Mouse (Mus musculus) cerebellum, adult 11 months (tissue): ENCODE data around the gene Pon3.
"Not testable (repeated sequence)": the region's sequence is repeated elsewhere in the genome, so short reads cannot be mapped to it uniquely, and the experiment has no call there.

Source experiments
- DNase-seq: peaks from one replicate; pipeline ENCODE4 v3.0.0; 2022

Pon3 gene

DNA sequence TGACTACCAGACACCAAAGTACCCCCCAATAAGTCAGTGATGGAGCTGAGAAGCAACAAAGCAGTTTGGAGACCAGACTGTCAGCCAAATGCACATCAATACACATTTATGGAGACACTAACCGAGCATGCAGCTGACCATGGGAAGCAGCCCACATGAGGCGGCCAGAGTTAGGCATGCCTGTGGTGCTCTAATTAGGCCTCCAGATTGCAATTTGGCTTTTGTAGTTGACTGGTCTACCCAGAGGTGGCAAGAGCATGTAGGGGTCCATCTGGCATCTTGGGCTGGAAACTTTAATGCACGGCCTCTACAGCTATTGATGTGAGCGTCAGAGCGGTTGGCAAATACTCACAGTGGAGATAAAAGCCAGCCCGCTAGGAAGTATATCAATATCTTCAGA is 10.2 kb downstream of the Pon3 start:
- no peak for DNase-seq

DNA sequence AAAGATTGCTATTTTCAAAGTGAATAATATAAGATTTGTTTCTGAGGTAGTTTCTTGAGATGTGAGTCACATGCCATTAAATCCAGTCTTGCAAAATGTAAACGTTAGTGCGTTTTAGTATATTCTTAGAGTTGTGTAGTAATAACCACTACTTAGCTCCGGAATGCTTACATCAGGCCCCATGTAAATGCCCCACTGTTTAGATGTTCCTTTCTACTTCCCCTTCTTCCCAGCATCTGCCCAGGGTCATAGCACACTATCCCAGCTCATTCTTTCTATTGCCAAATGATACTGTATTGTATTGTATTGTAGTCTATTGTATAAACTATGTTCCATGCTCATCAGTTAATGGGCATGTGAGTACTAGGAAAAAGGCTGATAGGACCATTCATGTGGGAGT is 17.3 kb downstream of the Pon3 start:
- no peak for DNase-seq

- DNase-seq = no peak
Observed at GRCm38 (mm10) chr6:5237510-5237909, 18.6 kb downstream of the Pon3 start.

GRCm38 (mm10) chr6:5236843-5237371 is 19.2 kb downstream of the Pon3 start:
- DNase-seq = no peak

DNA sequence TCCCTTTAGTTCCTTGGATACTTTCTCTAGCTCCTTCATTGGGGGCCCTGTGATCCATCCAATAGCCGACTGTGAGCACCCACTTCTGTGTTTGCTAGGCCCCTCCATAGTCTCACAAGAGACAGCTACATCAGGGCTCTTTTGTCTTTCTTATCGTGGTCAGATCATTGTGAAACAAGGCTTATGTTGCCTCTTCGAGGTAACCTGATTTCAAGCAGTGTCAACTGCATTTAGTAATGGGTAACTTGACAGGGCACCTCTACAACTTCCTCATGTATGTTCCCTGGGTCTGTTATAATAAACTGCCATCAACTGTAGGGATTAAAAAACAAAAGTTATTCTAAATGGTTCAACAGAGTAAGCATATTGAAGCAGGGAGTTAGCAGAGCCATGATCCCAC is 21.5 kb downstream of the Pon3 start:
- no peak for DNase-seq

DNA sequence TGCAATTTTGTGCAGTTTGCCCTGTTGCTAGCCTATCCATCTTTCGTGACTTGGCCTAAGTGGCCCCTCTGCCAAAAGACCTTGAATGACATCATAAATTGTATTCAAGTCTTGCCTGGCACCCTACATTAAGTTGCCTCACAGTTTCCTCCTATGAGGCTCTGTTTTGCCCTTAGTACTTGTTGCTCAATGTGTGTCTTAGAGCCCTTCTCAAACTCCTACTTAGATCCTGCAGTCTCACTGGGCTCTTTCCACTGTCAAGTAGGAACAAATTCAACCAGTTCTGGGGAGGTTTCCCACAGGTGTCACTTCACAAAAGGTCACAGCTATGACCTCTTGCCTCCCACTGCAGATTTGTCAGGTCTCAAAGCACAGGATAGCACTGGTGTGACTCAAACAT is 22.3 kb downstream of the Pon3 start:
- DNase-seq = no peak

GRCm38 (mm10) chr6:5232022-5232421 is 24.1 kb downstream of the Pon3 start:
- DNase-seq = no peak

GRCm38 (mm10) chr6:5230261-5230660 is 25.8 kb downstream of the Pon3 start:
- no peak for DNase-seq

DNA sequence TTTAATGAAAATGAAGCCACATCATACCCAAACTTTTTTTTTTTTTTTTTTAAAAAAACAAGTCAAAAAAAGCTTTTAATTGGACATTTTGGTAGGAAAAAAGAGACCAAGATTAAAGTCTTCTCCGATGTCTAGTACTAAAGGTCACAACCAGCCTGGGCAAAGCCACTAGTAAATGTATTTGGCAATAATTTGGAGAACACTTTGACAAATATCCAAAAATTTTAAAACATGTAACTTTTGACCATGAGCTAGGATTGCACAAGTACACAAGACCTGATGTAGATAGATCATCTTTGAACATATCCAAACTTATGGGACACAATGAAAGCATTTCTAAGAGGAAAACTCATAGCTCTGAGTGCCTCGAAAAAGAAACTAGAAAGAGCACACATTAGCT is 32.5 kb downstream of the Pon3 start:
- DNase-seq = not testable (repeated sequence)

DNA sequence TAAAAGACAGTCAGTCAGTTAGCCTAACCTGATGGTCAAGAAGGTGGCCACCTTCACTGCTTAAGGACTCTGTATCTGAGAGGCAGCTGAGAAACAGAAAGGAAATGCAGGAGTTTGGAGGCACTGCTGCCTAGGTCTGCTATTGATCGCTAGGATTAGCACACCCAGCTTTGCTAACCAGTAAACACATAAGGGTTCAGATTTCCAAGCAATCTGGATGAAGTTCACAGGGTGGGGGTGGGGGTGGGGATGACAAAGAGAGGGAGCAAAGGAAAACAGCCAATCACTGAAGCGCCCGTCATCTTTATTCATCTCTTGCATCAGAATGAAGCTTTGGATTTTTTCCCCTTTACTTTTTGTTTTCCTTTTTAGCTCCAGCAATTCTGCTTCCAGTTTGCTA is 34.0 kb downstream of the Pon3 start:
- DNase-seq = no peak

- DNase-seq = no peak
Observed at GRCm38 (mm10) chr6:5218190-5218589, 37.9 kb downstream of the Pon3 start.

DNA sequence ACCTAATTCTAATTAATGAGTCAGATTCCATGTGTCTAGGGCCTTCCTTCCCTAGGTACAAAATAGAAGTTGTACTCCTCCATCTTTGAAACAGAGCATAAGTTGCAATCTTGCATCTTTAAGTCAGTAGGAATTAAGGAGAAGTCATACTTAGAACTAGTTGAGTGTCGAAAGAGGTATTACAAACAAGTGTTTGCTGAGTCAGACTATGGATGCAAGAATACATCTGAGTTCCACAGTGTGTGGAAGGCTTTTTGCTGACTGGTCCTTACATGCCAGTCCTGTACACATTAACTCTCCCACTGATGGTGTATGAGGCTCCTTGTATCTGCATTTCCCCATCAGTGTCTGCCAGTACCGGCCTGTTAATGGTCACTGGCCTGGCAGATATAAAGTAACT is 48.3 kb downstream of the Pon3 start:
- DNase-seq = no peak

DNA sequence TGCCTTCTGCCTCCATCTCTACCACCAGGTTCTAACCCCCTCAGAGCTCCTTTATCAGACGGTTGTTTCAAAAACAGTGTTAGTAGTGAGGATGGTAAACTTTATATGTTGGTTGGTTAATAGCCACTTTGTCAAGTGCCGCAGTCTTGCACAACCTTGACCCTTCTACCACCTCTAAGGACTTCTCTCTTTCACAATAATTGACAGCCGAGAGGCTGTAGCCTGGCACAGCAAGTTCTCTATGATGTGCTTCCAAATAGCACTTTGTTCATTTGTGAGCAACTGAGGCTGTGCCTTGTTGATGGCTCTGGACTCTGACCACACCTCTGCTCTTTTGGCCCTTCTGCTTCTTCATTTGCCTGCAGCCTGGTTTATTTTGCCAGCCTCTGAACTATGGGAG is 56.2 kb downstream of the Pon3 start:
- no peak for DNase-seq

- no peak for DNase-seq
Observed at GRCm38 (mm10) chr6:5199376-5199905, 56.6 kb downstream of the Pon3 start.

DNA sequence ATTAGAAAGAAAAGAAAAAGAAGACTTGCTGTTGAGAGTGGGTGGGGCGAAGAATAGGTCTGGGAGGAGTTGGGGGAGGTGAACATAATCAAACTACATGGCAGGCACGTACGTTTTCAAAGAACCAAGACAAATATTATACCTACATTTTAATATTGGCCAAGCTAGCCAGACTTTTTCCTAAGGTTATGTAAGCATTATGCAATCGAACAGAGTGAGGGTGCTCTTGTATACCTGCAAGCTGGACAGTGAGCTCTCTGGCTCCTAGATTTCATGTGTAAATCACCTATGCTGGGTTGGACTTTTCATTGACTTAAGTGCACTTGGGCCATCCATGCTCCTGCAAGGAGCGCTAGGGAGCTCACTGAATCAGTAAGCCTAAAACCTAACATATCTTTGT is 57.5 kb downstream of the Pon3 start:
- DNase-seq = no peak

DNA sequence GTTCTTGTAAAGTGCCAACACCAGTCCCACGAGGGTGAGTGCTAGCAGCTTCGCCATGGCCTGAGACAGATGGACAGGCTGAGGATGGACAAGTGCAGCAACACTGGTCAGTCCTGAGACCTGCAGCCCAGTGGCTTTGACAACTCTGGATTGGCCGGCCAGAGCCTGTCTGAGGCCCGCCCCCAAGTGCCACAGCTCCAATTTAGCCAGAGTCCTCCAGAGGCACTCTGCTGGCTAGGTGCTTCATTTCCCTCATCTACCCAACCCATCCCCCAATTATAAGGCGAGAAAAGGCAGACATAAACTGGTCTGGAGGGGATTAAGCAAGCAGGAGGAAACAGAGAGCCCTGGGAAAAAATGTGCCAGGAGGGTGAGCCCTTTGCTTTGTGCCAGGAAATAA is 62.4 kb downstream of the Pon3 start, which contains the start of gene Pon1:
Gene Pon1 (minus strand): TSS at position 254 of the 400 bp plus-strand sequence.
- DNase-seq = no peak

- DNase-seq = no peak
Observed at GRCm38 (mm10) chr6:5190761-5191160, 65.3 kb downstream of the Pon3 start.

DNA sequence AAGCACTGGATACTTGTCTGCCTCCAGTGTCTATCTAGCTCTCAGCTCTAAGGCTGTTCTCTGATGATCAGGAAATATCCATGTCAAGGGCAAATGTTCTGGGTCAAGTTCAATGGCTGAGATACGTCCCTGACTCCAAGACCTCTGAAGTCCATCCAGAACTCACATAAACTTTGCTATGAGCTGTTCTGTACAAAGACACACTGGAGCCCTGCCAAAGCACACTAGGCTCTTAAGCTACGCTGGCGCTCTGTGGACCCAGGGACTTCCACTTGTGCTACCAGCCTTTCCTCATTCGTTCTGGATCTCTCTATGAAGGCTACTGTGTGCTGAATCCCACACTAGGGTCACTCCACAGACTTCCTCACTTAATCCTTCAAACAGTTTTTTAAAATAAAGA is 66.6 kb downstream of the Pon3 start:
- DNase-seq = no peak

DNA sequence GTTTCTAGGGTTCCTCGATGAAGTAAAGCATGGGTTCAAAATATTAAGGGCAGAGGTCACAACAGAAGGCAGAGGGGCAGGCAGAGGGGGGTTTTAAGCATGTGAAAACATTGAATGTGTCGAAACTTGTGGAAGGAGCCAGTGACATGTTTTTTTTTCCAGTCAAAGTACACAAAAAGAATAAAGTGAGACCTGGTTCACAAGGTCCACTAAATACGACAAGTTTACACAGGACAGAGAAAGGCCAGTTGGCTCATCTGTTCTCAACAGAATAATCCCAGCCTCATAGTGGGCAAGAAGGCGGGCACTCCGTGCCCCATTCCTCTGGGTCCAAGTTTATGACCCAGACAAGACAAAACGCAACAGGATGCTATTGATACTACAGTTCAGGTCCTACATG is 67.1 kb downstream of the Pon3 start:
- DNase-seq = no peak

- DNase-seq = no peak
Observed at GRCm38 (mm10) chr6:5188036-5188435, 68.0 kb downstream of the Pon3 start.

DNA sequence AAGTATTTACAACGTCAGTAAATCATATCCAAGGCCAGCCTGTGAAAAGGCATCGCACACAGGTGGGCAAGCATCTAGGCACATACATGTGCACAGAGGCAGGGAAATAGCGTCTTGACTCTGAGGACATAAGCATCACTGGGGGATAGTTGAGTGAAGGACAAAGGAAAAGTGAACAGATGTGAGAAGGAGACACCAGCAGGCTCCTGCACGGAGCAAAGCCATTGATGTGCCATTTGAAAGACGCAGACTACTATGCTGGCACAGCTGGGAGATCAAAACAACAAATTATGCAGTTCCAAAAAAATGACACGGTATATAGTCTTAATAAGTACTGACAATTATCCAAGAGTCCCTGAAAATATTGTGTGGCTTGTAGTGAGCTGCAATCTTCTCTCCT is 68.5 kb downstream of the Pon3 start:
- DNase-seq = no peak

DNA sequence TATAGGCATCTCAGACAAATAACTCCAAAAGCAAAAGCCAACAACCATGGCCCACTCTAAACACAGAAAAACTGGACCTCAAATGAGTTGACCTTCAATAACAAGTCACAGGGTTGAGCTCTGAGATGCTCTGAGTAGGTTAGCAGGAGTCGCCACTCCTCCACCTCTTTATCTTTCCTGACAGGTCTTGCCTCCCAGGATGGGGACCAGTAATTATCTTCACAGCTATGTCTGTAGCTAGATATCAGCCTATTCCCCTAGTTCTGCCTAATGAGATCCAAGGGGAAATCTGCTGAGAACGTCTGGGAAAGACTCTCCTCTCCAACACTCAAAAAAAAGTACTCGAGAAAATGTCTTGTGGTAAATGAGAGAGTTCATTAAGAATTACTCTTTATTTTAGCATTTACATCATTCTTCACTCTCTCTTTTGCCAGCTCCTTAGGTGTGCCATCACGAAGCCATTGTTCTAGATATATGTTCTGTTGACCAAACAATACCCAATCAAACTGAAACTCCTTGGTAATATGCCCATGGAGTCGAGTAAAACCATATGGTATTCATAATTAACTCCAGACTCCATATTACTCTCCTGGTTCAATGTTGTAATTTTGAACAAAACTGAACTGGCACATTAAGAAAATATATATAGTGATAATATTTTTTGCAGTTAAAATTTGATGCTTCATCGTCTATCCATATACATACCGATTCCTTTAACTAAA is 69.7 kb downstream of the Pon3 start:
- DNase-seq = no peak

- no peak for DNase-seq
Observed at GRCm38 (mm10) chr6:5180645-5181044, 75.4 kb downstream of the Pon3 start.

GRCm38 (mm10) chr6:5179189-5179588 is 76.9 kb downstream of the Pon3 start:
- DNase-seq = no peak
